Mouse (Mus musculus): ENCODE results near the gene Stmn1.
A peak's percentile ranks its signal among the peaks of the same experiment; 100 is the strongest.

Gene Stmn1

GRCm38 (mm10) chr4:134512798-134513197 lies 44.7 kb downstream of the Stmn1 start:
- peak; percentile 71 to 80 for DNase-seq (ENCODE audit: low spot score in 2 of 2)

- DNase-seq (ENCODE audit: low spot score in 2 of 2): no peak
Measured at GRCm38 (mm10) chr4:134514309-134514930, 46.3 kb downstream of the Stmn1 start.

GRCm38 (mm10) chr4:134515614-134516013 lies 47.5 kb downstream of the Stmn1 start:
- DNase-seq (ENCODE audit: low spot score in 2 of 2): no peak

GRCm38 (mm10) chr4:134516981-134517380 lies 48.9 kb downstream of the Stmn1 start:
- no peak for DNase-seq (ENCODE audit: low spot score in 2 of 2)

- no peak for DNase-seq (ENCODE audit: low spot score in 2 of 2)
Measured at GRCm38 (mm10) chr4:134517719-134518118, 49.6 kb downstream of the Stmn1 start.

- no peak for DNase-seq (ENCODE audit: low spot score in 2 of 2)
Measured at GRCm38 (mm10) chr4:134518541-134518940, 50.4 kb downstream of the Stmn1 start.

GRCm38 (mm10) chr4:134519281-134519680 lies 51.2 kb downstream of the Stmn1 start:
- DNase-seq (ENCODE audit: low spot score in 2 of 2): no peak

Data from right cerebral cortex, postnatal 10 days (tissue).